Mouse (Mus musculus): Measurements from ENCODE around the gene Phf2.

Gene Phf2

GRCm38 (mm10) chr13:48870771-48871731 lies at the start of gene Phf2:
Gene Phf2 (minus strand): TSS chr13:48871119.
- DNase-seq, result peak; percentile 66

DNA sequence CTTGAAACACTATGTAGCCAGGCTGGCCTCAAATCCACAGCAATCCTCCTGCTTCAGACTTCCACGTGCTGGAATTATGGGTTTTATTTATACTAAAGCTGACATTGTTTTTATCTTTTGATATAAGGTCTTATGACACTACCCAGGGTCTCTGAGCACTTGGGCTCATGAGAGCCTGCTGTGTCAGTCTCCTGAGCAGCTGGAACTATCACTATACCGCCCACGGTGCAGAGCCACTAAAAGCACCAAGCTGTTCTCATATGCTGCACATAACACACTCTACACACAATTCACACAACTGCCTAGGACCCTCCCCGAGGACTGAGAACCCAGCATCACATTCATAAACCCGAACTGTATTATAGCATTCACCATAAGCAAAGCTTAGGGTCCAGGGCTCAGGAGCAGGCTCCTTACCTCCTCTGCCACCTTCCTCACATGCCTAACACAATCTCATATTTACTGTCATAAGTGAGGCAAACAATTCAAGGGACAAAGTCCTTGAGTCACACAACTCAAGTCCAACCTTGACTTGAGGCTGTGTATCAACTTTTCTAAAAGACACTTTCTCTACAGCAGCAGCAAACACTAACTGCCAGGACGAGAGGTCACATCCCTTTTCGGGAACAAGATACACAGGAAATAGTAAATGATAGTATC lies 49.0 kb upstream of the Phf2 start:
- no peak for DNase-seq

- no peak for DNase-seq
Observed at GRCm38 (mm10) chr13:48917113-48917599, 46.2 kb upstream of the Phf2 start.

DNA sequence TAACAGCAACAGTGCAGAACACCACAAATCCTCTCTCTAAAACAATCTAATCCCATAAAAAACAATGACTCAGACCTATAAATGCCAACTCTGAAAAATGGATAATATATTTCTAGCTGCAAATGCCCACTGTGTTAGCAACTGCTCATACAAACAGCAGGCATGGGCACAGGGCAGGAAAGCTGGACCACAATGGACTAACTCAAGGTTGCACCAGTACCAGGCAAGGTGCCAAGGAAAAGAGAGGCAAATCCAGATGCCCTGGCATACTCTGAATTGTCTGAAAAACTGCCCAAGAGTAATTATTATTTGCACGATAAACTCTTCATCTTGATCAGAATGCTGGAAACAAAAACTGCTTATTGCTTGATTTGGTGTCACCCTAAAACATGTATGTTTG lies 42.8 kb upstream of the Phf2 start:
- no peak for DNase-seq

DNA sequence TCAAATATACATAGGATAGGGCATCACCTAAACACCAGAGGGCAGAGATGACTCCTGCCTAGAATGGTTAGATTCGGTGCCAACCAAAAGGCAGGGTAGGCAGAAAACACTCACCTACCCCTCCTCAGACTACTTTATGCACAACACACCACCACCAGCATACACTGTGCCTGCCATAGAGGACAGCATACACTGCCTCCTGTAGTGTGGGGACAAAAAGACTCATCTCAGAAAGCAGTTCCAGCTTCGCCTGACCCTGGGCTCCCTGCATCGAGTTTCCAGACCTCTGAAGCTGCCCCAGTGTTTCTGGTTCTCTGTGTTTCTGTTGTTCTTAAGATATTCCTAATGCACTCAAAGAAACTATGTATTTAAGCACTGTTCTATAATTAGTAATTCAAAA lies 42.2 kb upstream of the Phf2 start:
- DNase-seq, result no peak

GRCm38 (mm10) chr13:48911426-48911825 lies 40.5 kb upstream of the Phf2 start:
- DNase-seq, result no peak

GRCm38 (mm10) chr13:48905458-48905857 lies 34.5 kb upstream of the Phf2 start:
- DNase-seq, result no peak

GRCm38 (mm10) chr13:48895376-48895775 lies 24.5 kb upstream of the Phf2 start:
- DNase-seq, result no peak

DNA sequence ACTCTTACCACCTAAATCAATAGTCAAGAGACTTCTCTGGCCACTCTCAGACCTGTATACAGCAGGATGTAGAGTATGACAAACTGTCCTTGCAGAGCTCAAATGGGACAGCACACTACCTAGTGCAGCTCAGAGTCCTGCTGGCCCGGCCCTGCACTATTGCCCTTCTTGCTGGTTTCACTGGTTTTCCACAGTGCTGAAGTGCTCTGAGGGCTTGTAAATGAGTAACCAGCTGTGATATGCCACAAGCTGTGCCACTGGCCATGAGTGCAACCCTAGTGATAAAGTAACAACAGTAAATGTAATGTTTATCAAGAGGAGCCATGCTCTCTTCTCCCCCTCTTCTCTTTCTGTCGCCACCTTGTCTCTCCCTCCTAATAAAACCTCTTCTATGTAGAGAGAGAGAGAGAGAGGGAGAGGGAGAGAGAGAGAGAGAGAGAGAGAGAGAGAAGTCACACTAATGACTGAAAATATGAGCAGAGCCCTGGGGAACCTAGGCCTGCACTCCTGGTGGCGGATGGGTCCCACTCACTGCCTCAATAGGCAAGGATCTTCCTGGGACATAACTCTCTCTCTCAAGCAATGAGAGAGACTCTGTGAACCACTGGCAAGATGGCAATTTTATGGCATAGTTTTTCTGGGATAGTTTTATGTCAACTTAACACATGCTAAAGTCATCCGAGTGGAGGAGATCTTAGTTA lies 19.5 kb upstream of the Phf2 start:
- DNase-seq, result peak; percentile 33

- peak; percentile 98 for DNase-seq
Observed at GRCm38 (mm10) chr13:48878534-48878933, 7.6 kb upstream of the Phf2 start.

GRCm38 (mm10) chr13:48877805-48878204 lies 6.9 kb upstream of the Phf2 start:
- no peak for DNase-seq

GRCm38 (mm10) chr13:48872726-48873125 lies 1.8 kb upstream of the Phf2 start:
- DNase-seq, result no peak

DNA sequence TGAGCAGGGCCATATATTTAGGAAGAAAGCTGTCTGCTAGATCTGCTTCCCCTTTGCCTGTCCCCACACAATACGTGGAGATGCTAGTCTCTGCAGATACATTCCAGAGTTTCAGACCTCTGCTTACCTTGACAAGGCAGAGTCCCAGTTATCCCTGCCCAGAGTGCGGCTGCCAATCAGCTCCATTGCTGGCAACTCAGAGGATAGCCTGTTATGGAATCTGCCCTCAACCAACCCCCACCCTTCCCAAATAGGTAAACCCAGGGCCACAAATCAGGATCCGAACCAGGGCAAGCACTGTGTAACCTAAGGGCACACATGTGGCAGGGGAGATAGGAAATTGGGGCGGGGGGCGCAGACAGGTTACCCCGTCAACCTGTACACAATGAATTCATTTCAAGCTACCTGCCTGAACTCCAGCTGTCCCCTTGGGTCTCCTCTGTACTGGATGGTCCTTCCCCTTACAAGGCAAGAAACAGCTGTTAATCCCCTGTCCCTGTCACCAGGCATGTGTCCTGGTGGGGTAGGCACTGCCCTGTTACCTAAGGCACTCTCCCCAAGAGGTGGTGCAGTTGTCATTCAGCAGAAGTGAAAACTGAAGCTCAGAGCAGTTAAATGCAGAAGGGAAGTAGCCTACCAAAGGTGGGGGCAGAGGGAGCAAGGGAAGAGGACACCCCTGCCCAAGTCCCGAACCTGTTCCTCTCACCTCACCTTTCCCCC lies 1.1 kb upstream of the Phf2 start:
- DNase-seq, result peak; percentile 49

- DNase-seq, result peak; percentile 66
Observed at GRCm38 (mm10) chr13:48869950-48870770, 759 bp downstream of the Phf2 start.

DNA sequence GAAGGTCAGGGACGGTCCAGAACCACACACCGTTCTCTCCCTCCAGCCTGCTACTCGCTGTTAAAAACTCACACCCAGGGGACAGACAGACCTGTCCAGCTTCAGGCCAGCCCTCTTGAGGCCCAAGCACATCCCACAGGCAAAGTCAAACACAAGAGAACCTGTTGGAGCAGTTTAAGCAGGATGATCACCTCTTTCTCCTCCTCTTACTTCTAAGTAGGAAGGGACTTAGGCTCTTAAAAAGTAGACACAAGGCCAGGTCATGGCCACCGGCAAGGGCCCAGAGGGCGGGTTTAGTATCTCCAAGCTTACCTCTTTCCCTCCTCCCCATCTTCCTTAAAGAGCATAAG lies 1.3 kb downstream of the Phf2 start:
- DNase-seq, result no peak

DNA sequence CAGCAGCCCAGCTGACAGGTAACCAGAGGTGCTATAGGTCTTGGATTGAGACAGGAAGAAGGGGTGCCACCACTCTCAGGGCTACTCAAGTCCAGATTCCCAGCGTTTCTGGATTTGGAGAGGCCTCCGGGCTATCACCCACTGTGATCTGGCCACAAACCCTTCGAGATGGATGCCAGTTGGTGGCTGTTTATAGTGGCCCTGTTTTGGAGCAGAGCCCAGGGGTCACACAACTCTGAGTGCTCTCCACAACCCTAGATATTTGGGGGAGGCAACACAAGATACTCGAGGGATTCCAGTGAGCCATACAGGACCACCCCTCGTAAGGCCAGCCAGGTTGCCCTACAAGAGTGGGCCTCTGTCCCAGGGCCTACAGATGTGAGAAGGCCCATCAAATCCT lies 1.8 kb downstream of the Phf2 start:
- DNase-seq, result no peak

- no peak for DNase-seq
Observed at GRCm38 (mm10) chr13:48864673-48865356, 6.1 kb downstream of the Phf2 start.

DNA sequence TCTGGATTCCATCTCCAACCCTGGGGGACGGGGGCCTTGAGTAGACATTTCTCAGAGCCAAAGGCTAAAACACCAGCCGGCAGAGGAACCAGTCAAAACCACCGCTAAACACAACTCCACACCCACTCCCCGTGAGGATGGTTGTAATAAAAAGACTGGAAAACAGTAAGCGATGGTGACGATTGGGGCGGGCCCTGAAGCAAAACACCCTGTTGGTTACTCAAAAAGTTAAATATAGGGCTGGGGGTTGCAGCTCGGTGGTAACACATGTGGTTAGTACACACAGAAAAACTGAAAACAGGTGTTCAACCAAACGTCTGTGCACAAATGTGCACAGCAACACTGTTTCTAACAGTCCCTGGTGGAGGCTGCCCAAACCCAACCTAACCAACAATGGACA lies 7.4 kb downstream of the Phf2 start:
- no peak for DNase-seq

DNA sequence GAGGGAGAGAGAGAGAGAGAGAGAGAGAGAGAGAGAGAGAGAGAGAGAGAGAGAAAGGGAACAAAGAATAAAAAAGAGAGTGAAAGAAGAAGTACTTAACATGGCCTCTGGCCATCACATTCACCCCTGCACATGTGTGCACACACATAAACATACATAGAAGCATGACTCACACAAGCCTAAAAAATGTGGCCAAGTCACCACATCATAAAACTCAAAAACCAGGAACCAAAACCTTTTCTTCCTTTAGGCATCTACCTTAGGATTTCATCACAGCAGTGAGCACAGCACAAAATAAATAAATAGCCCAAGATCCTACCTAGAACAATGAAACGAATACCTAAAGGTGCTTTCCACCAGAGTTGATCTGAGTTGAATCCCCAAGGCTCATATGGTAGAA lies 9.0 kb downstream of the Phf2 start:
- DNase-seq, result no peak

GRCm38 (mm10) chr13:48858779-48859178 lies 12.1 kb downstream of the Phf2 start:
- no peak for DNase-seq

GRCm38 (mm10) chr13:48858054-48858453 lies 12.9 kb downstream of the Phf2 start:
- no peak for DNase-seq
